Mouse (Mus musculus): ENCODE measurements around the gene Atp13a3.

Gene Atp13a3

DNA sequence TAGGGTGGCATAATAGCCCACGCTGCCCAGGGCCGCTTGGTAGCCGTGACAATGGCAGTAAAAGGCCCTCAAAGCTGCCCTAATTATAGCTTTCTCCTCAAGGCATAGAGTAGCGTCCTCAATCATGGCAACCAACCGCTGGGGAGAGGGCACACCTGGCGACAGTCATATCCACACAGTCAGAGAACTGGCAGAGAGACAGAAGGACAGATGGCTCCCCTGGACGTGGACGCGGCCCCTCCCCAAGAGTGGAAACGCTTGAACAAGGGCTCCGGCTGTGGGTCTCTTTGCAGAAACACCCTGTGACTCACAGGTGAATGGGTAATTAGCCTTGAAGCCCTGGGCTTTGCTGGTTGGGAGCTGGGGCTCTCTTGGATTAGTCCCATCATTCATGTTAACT lies 127.4 kb downstream of the Atp13a3 start:
- no peak for DNase-seq (ENCODE audit: low read depth, low spot score)

DNA sequence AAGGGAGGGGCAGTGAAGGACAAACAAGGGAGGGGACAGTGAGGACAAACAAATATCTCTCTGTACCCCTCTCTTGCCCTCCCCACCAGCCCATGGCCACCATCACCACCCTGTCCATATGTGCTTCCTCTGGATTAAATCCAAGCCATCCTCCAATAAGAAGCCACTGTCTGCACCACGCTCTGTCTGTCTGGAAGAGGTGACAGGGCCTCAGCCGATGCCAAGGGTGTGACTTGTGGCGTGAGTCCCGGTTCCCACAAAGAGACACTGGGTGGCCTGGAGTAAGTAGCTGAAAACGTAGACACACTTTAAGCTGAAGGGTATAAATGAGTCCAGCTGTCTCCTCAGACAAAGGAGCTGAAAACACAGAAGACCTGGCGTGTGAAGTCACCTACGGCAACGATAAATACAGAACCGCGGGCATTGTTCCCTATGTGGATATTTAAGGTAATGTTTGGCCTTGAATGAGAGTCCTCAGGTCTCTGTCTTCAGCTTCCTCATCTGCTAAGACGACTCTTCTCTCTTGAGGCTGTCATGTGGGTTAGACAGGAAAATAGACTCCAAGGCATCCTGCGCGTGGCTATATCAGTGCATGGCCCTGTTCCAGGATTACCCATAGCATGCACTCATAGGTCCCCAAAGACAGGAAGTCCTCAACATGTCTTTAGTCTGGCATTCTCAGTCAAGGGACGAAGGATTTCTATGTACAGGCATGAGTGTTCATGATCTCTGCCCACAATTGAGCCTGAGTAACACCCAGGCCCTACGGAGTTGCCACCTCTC lies 130.0 kb downstream of the Atp13a3 start:
- DNase-seq (ENCODE audit: low read depth, low spot score) = no peak

DNA sequence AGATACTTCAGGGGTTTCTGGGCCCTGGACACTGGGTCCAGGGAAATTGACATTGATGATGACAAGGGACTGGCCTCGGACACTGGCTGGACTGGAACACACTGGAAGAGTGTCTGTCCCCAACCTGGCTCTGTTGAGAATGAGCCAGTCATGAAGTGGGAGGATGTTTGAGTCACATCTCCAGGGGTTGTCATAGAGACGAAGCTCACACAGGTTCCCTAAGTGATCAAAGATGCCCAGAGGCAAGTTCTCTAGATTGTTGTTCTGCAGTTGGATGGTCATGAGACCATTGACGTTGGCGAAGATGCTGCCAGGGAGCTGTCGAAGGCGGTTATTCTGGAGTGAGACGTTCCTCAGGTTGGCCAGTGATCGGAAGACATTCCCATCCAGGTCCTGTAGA lies 132.7 kb downstream of the Atp13a3 start:
- no peak for DNase-seq (ENCODE audit: low read depth, low spot score)

DNA sequence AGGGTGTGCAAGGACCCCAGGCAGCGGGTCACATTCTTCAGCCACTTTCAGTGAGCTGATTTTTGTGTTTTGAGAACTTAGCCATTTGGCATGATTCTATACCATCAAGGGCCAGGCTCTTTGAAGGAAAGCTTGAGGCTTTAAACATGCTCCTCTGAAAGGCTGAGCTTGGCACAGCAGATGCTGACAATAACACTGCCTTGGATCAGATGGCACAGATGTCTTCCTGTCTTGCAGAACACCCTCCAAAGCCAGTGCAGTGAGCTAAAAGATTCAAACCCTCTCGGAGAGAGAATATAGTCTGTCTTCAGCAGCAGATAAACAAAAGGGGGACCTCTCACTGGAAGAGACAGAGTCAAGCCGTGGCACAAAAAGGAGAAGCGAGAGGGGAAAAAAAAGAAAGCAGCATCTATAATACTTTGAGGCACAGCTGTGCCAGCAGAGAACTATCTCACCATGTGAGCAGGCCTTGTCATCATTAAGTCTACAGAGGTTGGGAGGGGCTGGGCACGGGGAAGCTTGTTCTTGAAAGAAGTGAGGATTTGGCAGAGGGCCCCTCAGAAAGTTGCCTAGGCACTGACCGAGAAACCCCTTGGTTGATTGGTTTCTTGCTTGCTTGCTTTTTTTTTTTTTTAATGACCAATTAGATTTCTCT lies 133.7 kb downstream of the Atp13a3 start:
- peak; percentile 88 for DNase-seq (ENCODE audit: low read depth, low spot score)

DNA sequence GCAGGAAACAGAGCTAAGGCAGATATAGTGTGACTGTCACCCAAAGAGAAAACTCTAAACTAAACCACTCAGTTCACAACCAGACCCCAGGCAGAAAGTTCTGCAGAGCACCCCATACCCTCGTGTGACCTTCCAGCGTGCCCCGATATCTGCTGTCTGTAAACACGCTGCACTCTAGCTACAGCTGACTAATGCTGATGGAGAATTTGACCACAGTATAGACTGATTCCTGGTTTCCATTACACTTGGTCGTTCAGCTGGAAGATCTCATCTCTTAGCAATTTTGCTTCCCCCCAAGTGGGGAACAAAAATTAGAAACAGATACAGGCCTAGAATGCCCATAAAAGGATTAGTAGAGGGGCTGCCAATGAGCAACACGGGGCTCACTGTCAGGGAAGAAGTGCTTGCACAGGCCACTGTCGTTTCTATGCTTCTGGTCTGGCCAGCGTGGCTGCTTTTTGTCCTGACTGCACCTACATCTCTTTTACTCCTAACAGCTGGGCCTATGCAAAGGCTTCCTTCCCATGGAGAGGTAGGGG lies 134.5 kb downstream of the Atp13a3 start:
- no peak for DNase-seq (ENCODE audit: low read depth, low spot score)

DNA sequence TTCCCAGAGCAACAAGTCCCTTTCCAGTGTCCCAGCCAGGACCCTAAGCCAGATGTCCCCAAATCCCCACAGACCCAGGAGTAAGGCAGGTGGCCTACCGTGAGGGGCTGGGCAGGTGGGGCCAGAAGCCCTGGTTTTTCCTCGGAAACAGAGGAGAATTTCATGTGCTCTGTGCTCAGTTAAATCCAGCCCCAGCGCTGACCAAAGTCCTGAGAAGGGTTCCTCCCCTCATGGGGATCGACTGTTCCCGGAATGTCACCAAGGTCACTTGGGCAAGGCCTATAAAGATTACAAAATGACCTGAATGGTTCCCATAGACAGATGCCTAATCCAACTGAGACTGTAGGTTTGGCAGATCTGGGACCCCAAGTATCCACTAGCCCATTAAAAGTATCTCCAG lies 138.4 kb downstream of the Atp13a3 start, which contains the start of gene Cpn2:
Cpn2 (minus strand) TSS at position 141 of the 400 bp plus-strand sequence.
- DNase-seq (ENCODE audit: low read depth, low spot score) = no peak

DNA sequence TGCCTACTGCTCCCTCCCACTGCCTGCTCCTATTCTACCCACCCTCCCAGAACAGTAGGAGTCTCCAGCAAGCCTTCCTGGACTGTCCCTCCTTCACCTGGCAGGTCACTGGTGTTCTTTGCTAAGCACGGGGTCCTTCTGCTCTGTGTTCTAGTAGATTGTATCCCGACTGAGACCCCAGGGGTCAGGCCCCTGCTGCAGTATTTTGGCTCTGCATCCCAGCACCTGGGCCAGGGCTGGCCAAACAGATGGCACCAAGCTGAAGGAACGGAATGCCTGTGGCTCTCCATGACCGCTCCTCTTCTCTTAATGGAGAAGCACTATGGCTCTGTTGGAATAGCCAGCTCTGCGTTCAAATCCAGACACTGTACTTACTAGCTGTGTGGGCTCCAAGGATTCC lies 139.2 kb downstream of the Atp13a3 start:
- DNase-seq (ENCODE audit: low read depth, low spot score) = no peak

DNA sequence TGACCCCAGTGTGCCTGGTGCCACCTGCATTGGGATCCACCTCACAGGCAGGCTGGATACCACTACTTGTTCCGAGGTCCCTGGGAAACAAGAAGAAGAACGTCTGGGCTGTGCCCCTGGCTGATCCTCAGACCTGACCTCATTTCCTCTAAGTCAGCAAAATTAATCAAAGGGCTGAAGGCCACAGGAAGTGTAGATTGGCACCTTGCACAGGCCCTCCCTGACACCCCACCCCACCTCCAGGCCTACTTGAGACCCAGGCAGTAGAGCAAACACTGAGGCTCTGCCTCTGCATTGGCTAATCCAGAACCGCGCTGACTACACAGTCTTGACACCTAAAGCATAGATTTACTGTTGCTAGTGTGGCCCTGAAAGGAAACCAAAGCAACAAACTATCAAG lies 140.2 kb downstream of the Atp13a3 start:
- no peak for DNase-seq (ENCODE audit: low read depth, low spot score)

DNA sequence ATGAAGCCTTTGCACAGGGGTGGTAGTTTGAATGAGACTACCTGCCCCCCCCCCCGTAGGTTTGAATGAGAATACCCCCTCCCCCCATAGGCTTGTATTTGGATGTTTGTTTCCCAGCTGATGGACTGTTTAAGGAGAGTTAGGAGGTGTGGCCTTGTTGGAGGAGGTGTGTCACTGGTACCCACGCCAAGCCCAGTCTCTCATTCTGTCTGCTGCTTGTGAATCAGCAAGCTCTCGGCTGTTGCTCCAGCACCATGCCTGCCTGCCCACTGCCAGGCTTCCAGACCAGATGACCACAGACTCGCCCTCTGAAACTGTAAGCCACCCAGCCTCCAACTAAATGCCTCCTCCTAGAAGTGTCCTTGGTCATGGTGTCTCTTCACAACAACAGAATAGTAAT lies 142.6 kb downstream of the Atp13a3 start:
- DNase-seq (ENCODE audit: low read depth, low spot score) = no peak

DNA sequence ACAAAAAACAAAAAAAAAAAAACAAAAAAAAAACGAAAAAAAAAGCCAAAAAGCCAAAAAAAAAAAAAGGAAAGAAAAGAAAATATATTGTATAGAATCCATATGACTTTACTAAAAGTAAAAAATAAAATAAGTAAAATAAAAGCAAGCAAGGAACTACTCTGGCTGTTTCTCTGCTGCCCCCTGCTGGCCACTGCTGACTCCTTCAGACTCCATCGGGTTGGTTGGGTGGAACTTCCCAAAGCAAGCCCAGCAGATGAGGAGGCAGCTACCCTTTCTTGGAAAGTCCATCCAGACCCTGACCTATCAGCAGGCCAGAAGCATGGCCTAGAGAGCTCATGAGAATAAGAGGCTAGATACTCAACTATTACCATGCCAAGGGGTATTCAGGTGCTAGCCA lies 143.1 kb downstream of the Atp13a3 start:
- DNase-seq (ENCODE audit: low read depth, low spot score) = peak; percentile 74
